In genomic region chr19:7420108-7420507, GRCm38 (mm10) we compare ENCODE assay signal across 8 mouse cellular contexts. TPM values are rescaled to one million over a fixed set of nuclear protein-coding genes. Genes with fewer than 3 reads are reported as not detected.
DNase-seq lines count a peak whose midpoint lies in the region; ATAC-seq and TF ChIP-seq lines count a peak whose summit lies in the region.
"Had no signal": no experiment of that assay in that cellular context is flagged by ENCODE, and none has a peak within 500 bp of the region (broad histone marks: within the 10 kb centered on the region; RNA-seq: fewer than 3 reads in every experiment).

No protein-coding gene starts in this region.

- H3K4me2 ChIP-seq in kidney, postnatal 0 days (ENCODE audit: low read length): no peak overlapping the region
- peak overlapping the region; percentile 84 for H3K4me2 ChIP-seq in embryonic facial prominence, embryonic 14.5 days (ENCODE audit: low read depth, low read length)
- H3K4me2 ChIP-seq in midbrain, embryonic 13.5 days (replicated peaks): peak overlapping the region; percentile 70

- no peak for ATAC-seq in kidney, postnatal 0 days (replicated peaks; ENCODE audit: low FRiP score, low read depth)
- no peak for ATAC-seq in embryonic facial prominence, embryonic 14.5 days (ENCODE audit: low read depth)
- no peak for ATAC-seq in midbrain, embryonic 13.5 days

- no peaks in the 10 kb centered on the region for H3K9me3 ChIP-seq in kidney, postnatal 0 days (replicated peaks; ENCODE audit: low read length)
- no peaks in the 10 kb centered on the region for H3K9me3 ChIP-seq in embryonic facial prominence, embryonic 14.5 days (ENCODE audit: control insufficient read depth, low read length)
- H3K9me3 ChIP-seq in hindbrain, embryonic 10.5 days: 0 out of 2 replicates have a peak, but pooled peaks cover 3% of the 10 kb centered on the region
- no peaks in the 10 kb centered on the region for H3K9me3 ChIP-seq in midbrain, embryonic 13.5 days

- TF ChIP-seq CTCF in kidney, postnatal 0 days (IDR thresholded peaks at IDR 0.05; ENCODE audit: low read depth): no peak

- H3K4me3 ChIP-seq in kidney, postnatal 0 days (replicated peaks; ENCODE audit: low read depth, low read length): no peak overlapping the region
- H3K4me3 ChIP-seq in embryonic facial prominence, embryonic 14.5 days (ENCODE audit: low read depth, low read length): peak overlapping the region; percentile 87; the same call in 1 of the 2 replicates
- H3K4me3 ChIP-seq in hindbrain, embryonic 10.5 days: peak overlapping the region; percentile 90
- peak overlapping the region; percentile 82 for H3K4me3 ChIP-seq in midbrain, embryonic 13.5 days (replicated peaks)

- peak overlapping the region; percentile 35; the same call in 1 of the 2 replicates for H3K9ac ChIP-seq in kidney, postnatal 0 days (ENCODE audit: low read depth, low read length)
- peak overlapping the region; percentile 96 for H3K9ac ChIP-seq in embryonic facial prominence, embryonic 14.5 days (ENCODE audit: low read depth, low read length)
- H3K9ac ChIP-seq in midbrain, embryonic 13.5 days (replicated peaks): peak overlapping the region; percentile 89
- H3K9ac ChIP-seq: liver, embryonic 14.5 days had no signal

- no peak overlapping the region for H3K27ac ChIP-seq in kidney, postnatal 0 days
- no peak overlapping the region for H3K27ac ChIP-seq in embryonic facial prominence, embryonic 14.5 days (replicated peaks; ENCODE audit: low read depth, low read length)
- H3K27ac ChIP-seq in hindbrain, embryonic 10.5 days: peak overlapping the region; percentile 100
- H3K27ac ChIP-seq in midbrain, embryonic 13.5 days: peak overlapping the region; percentile 99
- H3K27ac ChIP-seq: liver, embryonic 14.5 days had no signal

- H3K4me1 ChIP-seq in kidney, postnatal 0 days (replicated peaks; ENCODE audit: insufficient read depth, low read length): peaks cover 57% of the 10 kb centered on the region
- peaks cover 56% of the 10 kb centered on the region for H3K4me1 ChIP-seq in embryonic facial prominence, embryonic 14.5 days (ENCODE audit: control insufficient read depth, insufficient read depth, low read length)
- H3K4me1 ChIP-seq in hindbrain, embryonic 10.5 days (replicated peaks): peaks cover 82% of the 10 kb centered on the region
- H3K4me1 ChIP-seq in midbrain, embryonic 13.5 days (replicated peaks): peaks cover 76% of the 10 kb centered on the region

- peaks cover 22% of the 10 kb centered on the region for H3K36me3 ChIP-seq in kidney, postnatal 0 days (ENCODE audit: insufficient read depth, low read length)
- H3K36me3 ChIP-seq in embryonic facial prominence, embryonic 14.5 days (ENCODE audit: control insufficient read depth, insufficient read depth, low read length): peaks cover 54% of the 10 kb centered on the region
- H3K36me3 ChIP-seq in hindbrain, embryonic 10.5 days: peaks cover 57% of the 10 kb centered on the region
- H3K36me3 ChIP-seq in midbrain, embryonic 13.5 days: peaks cover 41% of the 10 kb centered on the region

- 67% methylated on average over 12 of the region's 12 CpGs for WGBS in kidney, postnatal 0 days
- WGBS in embryonic facial prominence, embryonic 14.5 days: 51% methylated on average over 12 of the region's 12 CpGs
- WGBS in hindbrain, embryonic 10.5 days: 75% methylated on average over 12 of the region's 12 CpGs
- 58% methylated on average over 12 of the region's 12 CpGs for WGBS in midbrain, embryonic 13.5 days

- DNase-seq in kidney, postnatal 0 days (ENCODE audit: low spot score): no peak
- DNase-seq in kidney, adult 18-20 months: no peak
- no peak for DNase-seq in embryonic facial prominence, embryonic 14.5 days (ENCODE audit: low spot score)
- DNase-seq in hindbrain, embryonic 10.5 days (ENCODE audit: low spot score): no peak
- DNase-seq in spleen, postnatal 36 days (ENCODE audit: low spot score in 2 of 2): no peak
- DNase-seq in layer of hippocampus, adult 9-11 months: no peak

- H3K27me3 ChIP-seq in kidney, postnatal 0 days (ENCODE audit: insufficient read depth, low read length): no peaks in the 10 kb centered on the region
- no peaks in the 10 kb centered on the region for H3K27me3 ChIP-seq in embryonic facial prominence, embryonic 14.5 days (replicated peaks; ENCODE audit: control insufficient read depth, insufficient read depth, low read length)
- peaks cover 31% of the 10 kb centered on the region for H3K27me3 ChIP-seq in hindbrain, embryonic 10.5 days (ENCODE audit: insufficient read depth, poor library complexity, severe bottlenecking)
- H3K27me3 ChIP-seq in midbrain, embryonic 13.5 days: no peaks in the 10 kb centered on the region

RNA-seq across cellular contexts. Expression of gene 2700081O15Rik, which starts 2.7 kb away (rescaled TPM):
- 4.8 and 5.2 TPM in 2 replicates for polyA plus RNA-seq in kidney, postnatal 0 days (2015; fragmentation: Nextera tagmentation; extraction: Ambion mirVana)
- 10.3 and 11.2 TPM in 2 replicates for polyA plus RNA-seq in embryonic facial prominence, embryonic 14.5 days (2014; fragmentation: Nextera tagmentation; extraction: Ambion mirVana)
- polyA plus RNA-seq in hindbrain, embryonic 10.5 days (2016; fragmentation: Nextera tagmentation; extraction: Ambion mirVana): 7.0 and 8.6 TPM in 2 replicates
- polyA plus RNA-seq in midbrain, embryonic 13.5 days (2015; fragmentation: Nextera tagmentation; extraction: Ambion mirVana): 16.7 and 17.5 TPM in 2 replicates

RNA-seq across cellular contexts. Expression of gene Spindoc, which starts 37.3 kb away (rescaled TPM):
- 19.2 and 21.9 TPM in 2 replicates for polyA plus RNA-seq in kidney, postnatal 0 days (2015; fragmentation: Nextera tagmentation; extraction: Ambion mirVana)
- polyA plus RNA-seq in embryonic facial prominence, embryonic 14.5 days (2014; fragmentation: Nextera tagmentation; extraction: Ambion mirVana): 18.8 and 23.5 TPM in 2 replicates
- polyA plus RNA-seq in hindbrain, embryonic 10.5 days (2016; fragmentation: Nextera tagmentation; extraction: Ambion mirVana): 44.9 and 48.0 TPM in 2 replicates
- 42.2 and 45.3 TPM in 2 replicates for polyA plus RNA-seq in midbrain, embryonic 13.5 days (2015; fragmentation: Nextera tagmentation; extraction: Ambion mirVana)

Comparison
In these comparisons a context has a peak if more than half of its experiments do, and no peak if none do; other contexts are left out.
1. H3K27ac ChIP-seq: peak in hindbrain, embryonic 10.5 days (single experiment) and midbrain, embryonic 13.5 days (single experiment); none in kidney, postnatal 0 days (single experiment) and embryonic facial prominence, embryonic 14.5 days (single experiment).
2. H3K9ac ChIP-seq: peak in every context shown above with its lines; median percentile 96 in embryonic facial prominence, embryonic 14.5 days; 89 in midbrain, embryonic 13.5 days; 35 in kidney, postnatal 0 days.